Mouse (Mus musculus) embryonic facial prominence, embryonic 11.5 days (tissue): ENCODE measurements at regions not wholly inside any gene's neighbourhood (a gene's known extent, or its start where the extent isn't known, plus 50 kb on each side); places are given as distances from the start of the nearest gene placed in this dataset.
"Not testable (repeated sequence)": the region's sequence is repeated elsewhere in the genome, so short reads cannot be mapped to it uniquely, and the experiment has no call there.

Experiments
- ATAC-seq: fragments of 200-750 bp; cut with Nextera tagmentation; replicated peaks from 2 replicates; pipeline ENCODE4 v1.8.0; 2017; ENCODE audit warnings: low read depth; ENCODE audit not compliant: insufficient number of reproducible peaks, low FRiP score, low TSS enrichment
- DNase-seq: peaks from one replicate; pipeline ENCODE4 v3.0.0-alpha.2; 2015; ENCODE audit warnings: low spot score
- H3K27ac ChIP-seq: fragments of 300-500 bp; sonication (generic); replicated peaks from 2 replicates; pipeline ENCODE4 v1.5.1; 2014; ENCODE audit warnings: mild to moderate bottlenecking, low read depth, low read length, control low read depth
- H3K27me3 ChIP-seq: fragments of 300-500 bp; sonication (generic); 2 replicates; pipeline ENCODE4 v1.6.1; 2014; ENCODE audit warnings: mild to moderate bottlenecking, low read length, moderate library complexity, mixed read lengths; ENCODE audit not compliant: control insufficient read depth, insufficient read depth
- H3K36me3 ChIP-seq: fragments of 300-500 bp; sonication (generic); replicated peaks from 2 replicates; pipeline ENCODE4 v1.6.1; 2014; ENCODE audit warnings: low read depth, mild to moderate bottlenecking, low read length, moderate library complexity, mixed read lengths; ENCODE audit not compliant: control insufficient read depth, insufficient read depth
- H3K4me1 ChIP-seq: fragments of 300-500 bp; sonication (generic); 2 replicates; pipeline ENCODE4 v1.6.1; 2014; ENCODE audit warnings: low read length, mixed read lengths; ENCODE audit not compliant: control insufficient read depth, insufficient read depth
- H3K4me2 ChIP-seq: fragments of 300-500 bp; sonication (generic); 2 replicates; pipeline ENCODE4 v1.6.1; 2014; ENCODE audit warnings: low read depth, mild to moderate bottlenecking, control low read depth, low read length, moderate library complexity
- H3K4me3 ChIP-seq: fragments of 300-500 bp; sonication (generic); 2 replicates; pipeline ENCODE4 v1.5.1; 2014; ENCODE audit warnings: low read depth, low read length, control low read depth
- H3K9ac ChIP-seq: fragments of 300-500 bp; sonication (generic); replicated peaks from 2 replicates; pipeline ENCODE4 v1.6.1; 2014; ENCODE audit warnings: mild to moderate bottlenecking, control low read depth, low read length
- H3K9me3 ChIP-seq: fragments of 300-500 bp; sonication (generic); replicated peaks from 2 replicates; pipeline ENCODE4 v1.6.1; 2016; ENCODE audit warnings: mild to moderate bottlenecking, low read length, inconsistent platforms, mixed read lengths; ENCODE audit not compliant: control insufficient read depth
- WGBS: fragments of 180-500 bp; shearing (Covaris S2); extraction: QIAGEN DNeasy Blood & Tissue Kit; methylation state at CpG from one replicate; pipeline ENCODE4 v1.1.7; 2014; 5-methylcytosine and 5-hydroxymethylcytosine counted together

GRCm38 (mm10) chr2:95433996-95434395, 884.0 kb upstream of the Lrrc4c start:
- H3K9me3 ChIP-seq, H3K4me3 ChIP-seq, DNase-seq, H3K27ac ChIP-seq, H3K4me1 ChIP-seq, ATAC-seq, H3K27me3 ChIP-seq, H3K9ac ChIP-seq, H3K36me3 ChIP-seq, H3K4me2 ChIP-seq: not testable (repeated sequence)
- WGBS: 74% methylated on average over 1 of the region's 1 CpGs

GRCm38 (mm10) chr2:95440957-95441356, 877.0 kb upstream of the Lrrc4c start:
- Histone ChIP-seq H3K9me3 (no peaks in the 10 kb centered on the region), H3K27ac (no peak overlapping the region), H3K9ac (no peak overlapping the region), H3K27me3 (no peaks in the 10 kb centered on the region), H3K4me1 (no peaks in the 10 kb centered on the region), H3K4me2 (no peak overlapping the region), H3K4me3 (no peak overlapping the region), H3K36me3 (no peaks in the 10 kb centered on the region)
- no peak for ATAC-seq
- DNase-seq: no peak

- ATAC-seq: no peak
- 70% methylated on average over 2 of the region's 2 CpGs for whole genome bisulfite sequencing
These were observed 874.6 kb upstream of the Lrrc4c start for GRCm38 (mm10) chr2:95443245-95443799.

GRCm38 (mm10) chr2:95448897-95449296, 869.1 kb upstream of the Lrrc4c start:
- ATAC-seq (peak; percentile 79), DNase-seq (peak; percentile 49)
- WGBS: 0% methylated on average over 1 of the region's 1 CpGs
- H3K9me3 ChIP-seq: no peaks in the 10 kb centered on the region
- H3K27me3 ChIP-seq: no peaks in the 10 kb centered on the region
- H3K9ac ChIP-seq: no peak overlapping the region
- H3K4me1 ChIP-seq: no peaks in the 10 kb centered on the region
- no peak overlapping the region for H3K4me3 ChIP-seq
- H3K27ac ChIP-seq: no peak overlapping the region
- H3K36me3 ChIP-seq: no peaks in the 10 kb centered on the region
- H3K4me2 ChIP-seq: no peak overlapping the region

More at GRCm38 (mm10) chr2:95443245-95443799, 874.6 kb upstream of the Lrrc4c start:
- H3K4me1 ChIP-seq: no peaks in the 10 kb centered on the region
- H3K27me3 ChIP-seq: no peaks in the 10 kb centered on the region
- H3K27ac ChIP-seq: no peak overlapping the region
- no peak overlapping the region for H3K9ac ChIP-seq
- H3K9me3 ChIP-seq: no peaks in the 10 kb centered on the region
- H3K36me3 ChIP-seq: no peaks in the 10 kb centered on the region
- no peak for DNase-seq
- no peak overlapping the region for H3K4me3 ChIP-seq
- no peak overlapping the region for H3K4me2 ChIP-seq

- WGBS: 90% methylated on average over 5 of the region's 5 CpGs
- Histone ChIP-seq H3K9ac (no peak overlapping the region), H3K4me3 (no peak overlapping the region), H3K9me3 (no peaks in the 10 kb centered on the region), H3K36me3 (no peaks in the 10 kb centered on the region), H3K4me2 (no peak overlapping the region), H3K27me3 (no peaks in the 10 kb centered on the region), H3K27ac (no peak overlapping the region), H3K4me1 (no peaks in the 10 kb centered on the region)
- DNase-seq (no peak), ATAC-seq (no peak)
These were observed 838.1 kb upstream of the Lrrc4c start for GRCm38 (mm10) chr2:95479827-95480226.

GRCm38 (mm10) chr2:95483397-95483796, 834.6 kb upstream of the Lrrc4c start:
- DNase-seq: no peak
- H3K27ac ChIP-seq: no peak overlapping the region
- no peak overlapping the region for H3K4me2 ChIP-seq
- H3K9ac ChIP-seq: no peak overlapping the region
- H3K4me1 ChIP-seq: no peaks in the 10 kb centered on the region
- ATAC-seq: no peak
- WGBS: 85% methylated on average over 2 of the region's 2 CpGs
- no peak overlapping the region for H3K4me3 ChIP-seq
- no peaks in the 10 kb centered on the region for H3K9me3 ChIP-seq
- H3K27me3 ChIP-seq: no peaks in the 10 kb centered on the region
- no peaks in the 10 kb centered on the region for H3K36me3 ChIP-seq

GRCm38 (mm10) chr2:95487580-95488135, 830.3 kb upstream of the Lrrc4c start:
- Histone ChIP-seq H3K36me3 (no peaks in the 10 kb centered on the region), H3K27me3 (no peaks in the 10 kb centered on the region), H3K9ac (no peak overlapping the region), H3K9me3 (no peaks in the 10 kb centered on the region), H3K27ac (no peak overlapping the region), H3K4me3 (no peak overlapping the region), H3K4me2 (no peak overlapping the region), H3K4me1 (no peaks in the 10 kb centered on the region)
- no peak for ATAC-seq
- WGBS: 97% methylated on average over 3 of the region's 3 CpGs
- DNase-seq: no peak

- Histone ChIP-seq H3K27me3 (no peaks in the 10 kb centered on the region), H3K36me3 (no peaks in the 10 kb centered on the region), H3K4me2 (no peak overlapping the region), H3K27ac (no peak overlapping the region), H3K9me3 (no peaks in the 10 kb centered on the region), H3K4me3 (no peak overlapping the region), H3K9ac (no peak overlapping the region), H3K4me1 (no peaks in the 10 kb centered on the region)
- DNase-seq (no peak), ATAC-seq (no peak)
- 79% methylated on average over 2 of the region's 2 CpGs for WGBS
These were observed 823.8 kb upstream of the Lrrc4c start for GRCm38 (mm10) chr2:95494026-95494697.
